Mouse (Mus musculus) CH12.LX (cell line): ENCODE results near the gene Rerg. TPM values are rescaled to one million over a fixed set of nuclear protein-coding genes. Genes with fewer than 3 reads are reported as not detected.

Experiments used
- DNase-seq: peaks from one replicate; pipeline ENCODE4 v3.0.0-alpha.2; 2013; ENCODE audit errors: extremely low read depth
- H3K27ac ChIP-seq: 2 replicates; pipeline ENCODE4 v1.5.1; 2012; ENCODE audit warnings: low read depth, mild to moderate bottlenecking, control low read depth, moderate library complexity; ENCODE audit not compliant: insufficient read depth
- H3K27me3 ChIP-seq: replicated peaks from 2 replicates; pipeline ENCODE3; 2012; ENCODE audit warnings: inconsistent platforms
- H3K36me3 ChIP-seq, 2 experiments: replicated peaks in 1 of 2; 2 replicates each; pipeline versions ENCODE3 to v1.6.1; 2012; ENCODE audit warnings: inconsistent platforms in 1 of 2, low read length in 1 of 2, mild to moderate bottlenecking in 1 of 2, mixed read lengths in 1 of 2, moderate library complexity in 1 of 2; ENCODE audit not compliant: control insufficient read depth in 1 of 2, insufficient read depth in 1 of 2
- H3K4me1 ChIP-seq, 2 experiments: 2 replicates each; pipeline ENCODE4 v1.6.1; 2012; ENCODE audit warnings: inconsistent platforms in 1 of 2, moderate library complexity in 1 of 2; ENCODE audit not compliant: insufficient read depth in 2 of 2, control insufficient read depth in 1 of 2
- H3K4me2 ChIP-seq: 2 replicates; pipeline ENCODE4 v1.6.1; 2012; ENCODE audit warnings: low read depth, mild to moderate bottlenecking, control low read depth; ENCODE audit not compliant: poor library complexity, insufficient read depth, severe bottlenecking
- H3K4me3 ChIP-seq, 3 experiments: fragments of 150-350 bp in 1 of 3; sonication (generic) in 1 of 3; replicated peaks in 1 of 3; 2 replicates each; pipeline versions ENCODE3 to v1.5.1; 2011 to 2012; ENCODE audit warnings: low read depth in 2 of 3, low read length in 2 of 3, mild to moderate bottlenecking in 2 of 3, moderate library complexity in 2 of 3, control low read depth in 1 of 3, improper control_type of control experiment in 1 of 3, inconsistent platforms in 1 of 3, mixed read lengths in 1 of 3; ENCODE audit not compliant: poor library complexity in 1 of 3
- H3K79me2 ChIP-seq: replicated peaks from 2 replicates; pipeline ENCODE4 v1.6.1; 2012; ENCODE audit warnings: mild to moderate bottlenecking, moderate library complexity; ENCODE audit not compliant: control insufficient read depth, poor library complexity, insufficient read depth, severe bottlenecking; ENCODE audit errors: extremely low read depth
- H3K9ac ChIP-seq: 2 replicates; pipeline ENCODE4 v1.6.1; 2012; ENCODE audit warnings: low read depth, mild to moderate bottlenecking, control low read depth, moderate library complexity; ENCODE audit not compliant: insufficient read depth
- H3K9me3 ChIP-seq: replicated peaks from 2 replicates; pipeline ENCODE3; 2012; ENCODE audit warnings: low read length, inconsistent platforms, mixed read lengths
- CHD1 ChIP-seq: IDR thresholded peaks from 2 replicates; pipeline ENCODE4 v1.6.1; 2012; ENCODE audit warnings: low read depth, low read length, improper control_type of control experiment, inconsistent platforms
- CHD2 ChIP-seq: IDR thresholded peaks from 2 replicates; pipeline ENCODE4 v1.6.1; 2011; ENCODE audit warnings: low read length, improper control_type of control experiment
- CTCF ChIP-seq, 2 experiments: IDR thresholded peaks in 1 of 2; conservative IDR thresholded peaks in 1 of 2; 2 replicates each; pipeline ENCODE4 v1.5.1; 2011 to 2012; ENCODE audit warnings: low read depth in 2 of 2, low read length in 2 of 2, improper control_type of control experiment in 1 of 2, inconsistent platforms in 1 of 2, mild to moderate bottlenecking in 1 of 2, moderate library complexity in 1 of 2
- E2F4 ChIP-seq: IDR thresholded peaks from 2 replicates; pipeline ENCODE4 v1.6.1; 2011; ENCODE audit warnings: low read depth, low read length, improper control_type of control experiment; ENCODE audit not compliant: insufficient replicate concordance
- GABPA ChIP-seq: IDR thresholded peaks from 2 replicates; pipeline ENCODE4 v1.6.1; 2012; ENCODE audit warnings: low read depth, low read length, improper control_type of control experiment, inconsistent platforms; ENCODE audit not compliant: insufficient replicate concordance
- HCFC1 ChIP-seq: IDR thresholded peaks from 2 replicates; pipeline ENCODE4 v1.6.1; 2012; ENCODE audit warnings: low read depth, mild to moderate bottlenecking, inconsistent platforms, low read length, improper control_type of control experiment
- KAT2A ChIP-seq: IDR thresholded peaks from 2 replicates; pipeline ENCODE4 v1.6.1; 2012; ENCODE audit warnings: low read length, improper control_type of control experiment, inconsistent platforms; ENCODE audit not compliant: insufficient replicate concordance
- MAFK ChIP-seq: IDR thresholded peaks from 2 replicates; pipeline ENCODE4 v1.6.1; 2011; ENCODE audit warnings: low read length, improper control_type of control experiment; ENCODE audit not compliant: insufficient replicate concordance
- MAX ChIP-seq: IDR thresholded peaks from 2 replicates; pipeline ENCODE4 v1.6.1; 2011; ENCODE audit warnings: low read length, improper control_type of control experiment
- MAZ ChIP-seq: IDR thresholded peaks from 2 replicates; pipeline ENCODE4 v1.6.1; 2012; ENCODE audit warnings: low read depth, mild to moderate bottlenecking, inconsistent platforms, low read length, improper control_type of control experiment, moderate library complexity
- MEF2A ChIP-seq: IDR thresholded peaks from 2 replicates; pipeline ENCODE4 v1.6.1; 2014; ENCODE audit warnings: low read depth, mild to moderate bottlenecking, inconsistent platforms, low read length, improper control_type of control experiment, borderline replicate concordance
- MXI1 ChIP-seq: IDR thresholded peaks from 2 replicates; pipeline ENCODE4 v1.6.1; 2011; ENCODE audit warnings: mild to moderate bottlenecking, low read depth, low read length, improper control_type of control experiment
- MYC ChIP-seq: IDR thresholded peaks from 2 replicates; pipeline ENCODE4 v1.6.1; 2011; ENCODE audit warnings: low read depth, mild to moderate bottlenecking, improper control_type of control experiment, low read length
- NRF1 ChIP-seq: IDR thresholded peaks from 2 replicates; pipeline ENCODE4 v1.6.1; 2014; ENCODE audit warnings: low read depth, mild to moderate bottlenecking, inconsistent platforms, low read length, improper control_type of control experiment, moderate library complexity
- POLR2A ChIP-seq: IDR thresholded peaks from 2 replicates; pipeline ENCODE4 v1.6.1; 2011; ENCODE audit warnings: low read depth, mild to moderate bottlenecking, improper control_type of control experiment, low read length
- RAD21 ChIP-seq: IDR thresholded peaks from 2 replicates; pipeline ENCODE4 v1.6.1; 2011; ENCODE audit warnings: low read depth, mild to moderate bottlenecking, low read length, improper control_type of control experiment, moderate library complexity
- RCOR1 ChIP-seq: conservative IDR thresholded peaks from 2 replicates; pipeline ENCODE4 v1.6.1; 2012; ENCODE audit warnings: low read depth, mild to moderate bottlenecking, inconsistent platforms, low read length, improper control_type of control experiment
- SIN3A ChIP-seq: IDR thresholded peaks from 2 replicates; pipeline ENCODE4 v1.6.1; 2012; ENCODE audit warnings: low read length, improper control_type of control experiment, inconsistent platforms
- SMC3 ChIP-seq: IDR thresholded peaks from 2 replicates; pipeline ENCODE4 v1.6.1; 2011; ENCODE audit warnings: low read depth, low read length, improper control_type of control experiment
- TCF12 ChIP-seq: IDR thresholded peaks from 2 replicates; pipeline ENCODE4 v1.6.1; 2014; ENCODE audit warnings: low read depth, mild to moderate bottlenecking, inconsistent platforms, low read length, improper control_type of control experiment
- ZC3H11A ChIP-seq: IDR thresholded peaks from 2 replicates; pipeline ENCODE4 v1.6.1; 2012; ENCODE audit warnings: low read depth, mild to moderate bottlenecking, inconsistent platforms, low read length, improper control_type of control experiment
- ZKSCAN1 ChIP-seq: IDR thresholded peaks from 2 replicates; pipeline ENCODE4 v1.6.1; 2012; ENCODE audit warnings: low read depth, inconsistent platforms, low read length, improper control_type of control experiment, borderline replicate concordance
- ZNF384 ChIP-seq: IDR thresholded peaks from 2 replicates; pipeline ENCODE4 v1.6.1; 2012; ENCODE audit warnings: low read depth, low read length, improper control_type of control experiment, inconsistent platforms
- dilution Hi-C: fragments of 300-500 bp; cut with MboI; formaldehyde crosslinking; loops from 2 replicates; pipeline ENCODE4 v1.14.3; 2020; ENCODE audit warnings: low sequenced_read_pairs; ENCODE audit not compliant: extremely low pct_unique_long_range_greater_than_20kb, extremely low pct_ligation_motif_present
- in situ Hi-C: fragments of 300-500 bp; cut with MboI; formaldehyde crosslinking; loops from 3 replicates; pipeline ENCODE4 v1.14.3; 2019; ENCODE audit warnings: low sequenced_read_pairs, low pct_ligation_motif_present, low pct_unique_long_range_greater_than_20kb, mixed read lengths
- polyA plus RNA-seq: library from polyadenylated mRNA; unstranded; fragments of >175 nt; gene quantifications from 2 replicates; pipeline ENCODE4 v1.2.1, GENCODE M21; 2012; ENCODE audit warnings: low read depth; ENCODE audit not compliant: insufficient read length
- total RNA-seq, 2 experiments: library from RNA; depleted of rRNA; stranded (reverse); fragments of 300-350 nt in 1 of 2; fragments of >200 nt in 1 of 2; gene quantifications; 2 replicates each; pipeline ENCODE4 v1.2.3; 2012 to 2014

Rerg gene
- total and polyA plus RNA-seq, 3 experiments: not detected

DNA sequence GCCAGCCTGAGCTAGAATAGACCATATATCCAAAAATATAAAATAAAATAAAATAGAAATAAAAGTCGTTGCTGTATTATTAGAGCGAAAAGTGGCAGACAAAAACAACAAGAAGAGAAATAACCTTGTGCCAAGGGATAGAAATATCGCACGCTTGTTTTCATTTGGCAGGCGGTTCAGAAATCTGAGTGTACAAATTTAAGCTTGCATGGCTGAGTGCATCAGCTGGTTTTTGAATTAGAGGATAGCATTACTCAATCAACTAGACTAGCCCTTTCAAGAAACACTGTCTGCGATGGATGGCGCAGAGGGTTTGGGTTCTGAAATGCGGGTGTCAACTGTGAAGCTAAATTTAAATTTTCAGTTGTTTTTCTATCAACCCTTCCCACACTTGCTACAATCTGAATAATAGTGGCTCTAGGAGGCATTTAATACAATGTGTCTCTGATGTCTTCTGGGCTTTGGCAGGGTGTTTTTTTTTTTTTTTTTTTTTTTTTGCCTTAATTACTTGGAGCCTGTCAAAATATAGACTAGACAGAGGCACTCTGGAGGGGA lies 10.8 kb downstream of the Rerg start:
- H3K4me2 ChIP-seq: no peak overlapping the region
- no peak overlapping the region for H3K4me3 ChIP-seq
- H3K27ac ChIP-seq: no peak overlapping the region
- no peaks in the 10 kb centered on the region for H3K27me3 ChIP-seq
- H3K79me2 ChIP-seq: no peaks in the 10 kb centered on the region
- in situ Hi-C loops (no loop called here), dilution Hi-C loops (no loop called here)
- DNase-seq: no peak
- no peak for TF ChIP-seq MEF2A
- TF ChIP-seq KAT2A: no peak
- no peak for TF ChIP-seq MAZ
- TF ChIP-seq MXI1: no peak
- TF ChIP-seq CHD1: no peak
- TF ChIP-seq ZC3H11A: no peak
- TF ChIP-seq SIN3A: no peak
- no peak for TF ChIP-seq MYC
- no peak for TF ChIP-seq MAFK
- no peak for TF ChIP-seq RAD21
- no peak for TF ChIP-seq CTCF (conservative IDR thresholded peaks at IDR 0.05 in 1 of 2, IDR thresholded peaks at IDR 0.05 in 1 of 2; ENCODE audit: low read depth in 2 of 2, low read length in 2 of 2)
- TF ChIP-seq HCFC1: no peak
- TF ChIP-seq ZNF384: no peak
- no peaks in the 10 kb centered on the region for H3K4me1 ChIP-seq
- H3K9me3 ChIP-seq: no peaks in the 10 kb centered on the region
- no peaks in the 10 kb centered on the region for H3K36me3 ChIP-seq
- H3K9ac ChIP-seq: no peak overlapping the region

DNA sequence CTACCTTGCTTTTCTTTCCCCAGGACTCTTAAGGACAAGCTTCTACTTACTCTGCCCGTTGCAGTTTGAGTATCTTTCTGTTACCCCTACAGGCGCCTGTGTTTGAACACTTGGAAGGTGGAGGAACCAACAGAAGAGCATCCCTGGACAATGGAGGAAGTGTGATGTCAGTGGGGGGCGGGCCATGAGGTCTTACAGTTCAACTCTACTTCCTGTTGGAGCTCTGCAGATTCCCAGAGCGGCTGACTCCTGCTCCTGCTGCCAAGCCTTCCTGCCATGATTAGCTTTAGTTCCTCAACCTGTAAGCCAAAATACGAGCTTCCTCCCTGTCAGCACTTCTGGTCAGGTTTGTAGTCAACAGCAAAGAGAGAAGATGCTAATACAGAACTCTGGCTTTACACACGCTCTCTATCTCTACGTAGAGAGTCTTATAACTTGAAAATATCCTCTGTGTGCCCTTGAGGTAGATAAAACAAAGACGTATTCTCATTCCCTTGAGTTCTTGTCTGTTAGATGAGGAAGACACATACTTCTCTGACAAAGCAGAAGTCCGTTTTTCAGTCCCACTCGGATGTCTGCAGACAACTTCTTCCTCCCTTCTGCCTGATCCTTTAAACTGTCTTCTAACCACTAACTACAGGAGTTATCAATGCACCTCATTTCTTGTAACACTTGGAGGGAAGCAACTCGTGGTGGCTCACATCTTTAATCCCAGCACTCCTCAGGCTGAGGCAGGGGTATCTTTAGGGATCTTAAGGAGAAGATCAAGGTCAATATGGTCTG lies 13.7 kb downstream of the Rerg start:
- H3K79me2 ChIP-seq: no peaks in the 10 kb centered on the region
- no peak for TF ChIP-seq MEF2A
- TF ChIP-seq ZKSCAN1: no peak
- no peak for TF ChIP-seq MXI1
- TF ChIP-seq RCOR1: no peak
- TF ChIP-seq MYC: no peak
- TF ChIP-seq GABPA: no peak
- TF ChIP-seq RAD21: no peak
- TF ChIP-seq HCFC1: no peak
- TF ChIP-seq CHD2: no peak
- TF ChIP-seq POLR2A: no peak
- no peak for TF ChIP-seq CTCF (conservative IDR thresholded peaks at IDR 0.05 in 1 of 2, IDR thresholded peaks at IDR 0.05 in 1 of 2; ENCODE audit: low read depth in 2 of 2, low read length in 2 of 2)
- TF ChIP-seq TCF12: no peak
- TF ChIP-seq ZNF384: no peak
- TF ChIP-seq NRF1: no peak
- no peak for TF ChIP-seq KAT2A
- TF ChIP-seq ZC3H11A: no peak
- no peak for TF ChIP-seq MAX
- no peak for TF ChIP-seq SMC3
- no peak for TF ChIP-seq CHD1
- TF ChIP-seq E2F4: no peak
- H3K4me1 ChIP-seq: no peaks in the 10 kb centered on the region
- no peak overlapping the region for H3K9ac ChIP-seq
- no peak overlapping the region for H3K27ac ChIP-seq
- H3K9me3 ChIP-seq: no peaks in the 10 kb centered on the region
- H3K4me2 ChIP-seq: no peak overlapping the region
- in situ Hi-C loops (no loop called here), dilution Hi-C loops (no loop called here)
- H3K4me3 ChIP-seq: no peak overlapping the region
- no peaks in the 10 kb centered on the region for H3K36me3 ChIP-seq
- no peak for DNase-seq
- H3K27me3 ChIP-seq: no peaks in the 10 kb centered on the region
